In the genomic region with DNA sequence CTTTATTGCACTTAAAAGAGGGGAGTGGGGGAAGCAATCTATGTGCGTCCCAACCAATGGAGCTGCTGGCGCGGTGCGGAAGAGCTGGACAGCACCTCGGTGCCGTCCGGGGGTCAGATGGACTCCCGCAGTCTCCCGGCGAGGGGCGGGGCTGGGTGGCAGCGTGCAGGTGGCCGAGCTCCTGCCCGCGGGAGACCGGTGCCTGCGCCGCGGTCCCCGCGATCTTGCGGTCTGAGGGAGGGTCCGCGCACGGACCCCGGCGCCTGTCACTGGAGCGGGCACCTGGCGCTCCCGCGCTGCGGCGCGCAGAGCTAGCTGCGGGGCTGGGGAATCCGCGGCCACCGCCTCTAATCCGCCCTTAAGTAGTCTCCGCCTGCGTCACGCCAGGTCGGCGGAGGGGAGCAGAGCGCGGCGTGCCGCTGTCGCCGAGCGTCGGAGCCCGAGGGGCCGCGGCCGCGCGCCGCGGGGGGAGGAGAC, we compare ENCODE assay signal across 9 mouse cellular contexts. TPM values are rescaled to one million over a fixed set of nuclear protein-coding genes. Genes with fewer than 3 reads are reported as not detected.
DNase-seq lines count a peak whose midpoint lies in the region; ATAC-seq and TF ChIP-seq lines count a peak whose summit lies in the region.
"Had no signal": no experiment of that assay in that cellular context is flagged by ENCODE, and none has a peak within 500 bp of the region (broad histone marks: within the 10 kb centered on the region; RNA-seq: fewer than 3 reads in every experiment).

A gene (minus strand): TSS at position 325 of the 477 bp plus-strand sequence.

- H3K27me3 ChIP-seq in kidney, embryonic 14.5 days (ENCODE audit: control insufficient read depth, insufficient read depth, low read length): peaks cover 50% of the 10 kb centered on the region
- H3K27me3 ChIP-seq in hindbrain, embryonic 11.5 days (ENCODE audit: control insufficient read depth, insufficient read depth, low read length): peaks cover 27% of the 10 kb centered on the region
- peaks cover 23% of the 10 kb centered on the region for H3K27me3 ChIP-seq in midbrain, embryonic 11.5 days (ENCODE audit: control insufficient read depth, insufficient read depth, low read length)

- peak within 1 kb of the TSS; percentile 74 for H3K4me2 ChIP-seq in kidney, embryonic 14.5 days (replicated peaks; ENCODE audit: low read depth, low read length)
- peak within 1 kb of the TSS; percentile 89 for H3K4me2 ChIP-seq in hindbrain, embryonic 11.5 days (replicated peaks; ENCODE audit: low read depth, low read length)
- peak within 1 kb of the TSS; percentile 94 for H3K4me2 ChIP-seq in midbrain, embryonic 11.5 days

- no peak for TF ChIP-seq CTCF in cortical plate, adult 2 months (IDR thresholded peaks at IDR 0.05; ENCODE audit: extremely low read depth, insufficient read depth, low read length)

- H3K4me1 ChIP-seq in kidney, embryonic 14.5 days (ENCODE audit: control insufficient read depth, insufficient read depth, low read length): peaks cover 6% of the 10 kb centered on the region; the same call in 1 of the 2 replicates
- no peaks in the 10 kb centered on the region for H3K4me1 ChIP-seq in cortical plate, adult 2 months (ENCODE audit: control insufficient read depth, insufficient read depth, low read length)
- peaks cover 4% of the 10 kb centered on the region; the same call in 1 of the 2 replicates for H3K4me1 ChIP-seq in hindbrain, embryonic 11.5 days (replicated peaks; ENCODE audit: control insufficient read depth, insufficient read depth, low read length)
- peaks cover 8% of the 10 kb centered on the region; the same call in 1 of the 2 replicates for H3K4me1 ChIP-seq in midbrain, embryonic 11.5 days (ENCODE audit: control insufficient read depth, insufficient read depth, low read length)

- no peaks in the 10 kb centered on the region for H3K36me3 ChIP-seq in kidney, embryonic 14.5 days (ENCODE audit: control insufficient read depth, insufficient read depth, low read length)
- no peaks in the 10 kb centered on the region for H3K36me3 ChIP-seq in hindbrain, embryonic 11.5 days (ENCODE audit: control insufficient read depth, insufficient read depth, low read length)
- no peaks in the 10 kb centered on the region for H3K36me3 ChIP-seq in midbrain, embryonic 11.5 days (ENCODE audit: control insufficient read depth, insufficient read depth, low read length)

- peak within 1 kb of the TSS; percentile 28; the same call in 1 of the 2 replicates for H3K9ac ChIP-seq in kidney, embryonic 14.5 days (ENCODE audit: low read depth, low read length)
- peak within 1 kb of the TSS; percentile 51 for H3K9ac ChIP-seq in hindbrain, embryonic 11.5 days (ENCODE audit: low read depth, low read length)
- H3K9ac ChIP-seq in midbrain, embryonic 11.5 days (ENCODE audit: low read length): peak within 1 kb of the TSS; percentile 64

- no peak within 1 kb of the TSS for H3K27ac ChIP-seq in kidney, embryonic 14.5 days (ENCODE audit: low read depth, low read length)
- H3K27ac ChIP-seq in cortical plate, adult 2 months (ENCODE audit: insufficient read depth, low read length): no peak within 1 kb of the TSS
- H3K27ac ChIP-seq in hindbrain, embryonic 11.5 days (ENCODE audit: low read depth, low read length): no peak within 1 kb of the TSS
- H3K27ac ChIP-seq in midbrain, embryonic 11.5 days (ENCODE audit: low read depth, low read length): no peak within 1 kb of the TSS

- peak; percentile 84 for ATAC-seq in kidney, embryonic 14.5 days (ENCODE audit: low FRiP score, low TSS enrichment)
- ATAC-seq in hindbrain, embryonic 11.5 days (ENCODE audit: low FRiP score): peak; percentile 77
- peak; percentile 81 for ATAC-seq in midbrain, embryonic 11.5 days (ENCODE audit: low FRiP score)
- no peak for ATAC-seq in megakaryocyte, adult 5-6 weeks (ENCODE audit: poor library complexity, severe bottlenecking)
- ATAC-seq: Patski had no signal

- TF ChIP-seq POLR2A in cortical plate, adult 2 months (IDR thresholded peaks at IDR 0.05; ENCODE audit: extremely low read depth, insufficient read depth, low read length): no peak

- peak within 1 kb of the TSS; percentile 39 for H3K4me3 ChIP-seq in kidney, embryonic 14.5 days (ENCODE audit: low read length)
- H3K4me3 ChIP-seq in cortical plate, adult 2 months (ENCODE audit: insufficient read depth, low read length): peak within 1 kb of the TSS; percentile 39
- peak within 1 kb of the TSS; percentile 55 for H3K4me3 ChIP-seq in hindbrain, embryonic 11.5 days (ENCODE audit: low read depth, low read length)
- peak within 1 kb of the TSS; percentile 51 for H3K4me3 ChIP-seq in midbrain, embryonic 11.5 days (ENCODE audit: low read depth, low read length)

- WGBS in kidney, embryonic 14.5 days: under 1% methylated on average over 57 of the region's 60 CpGs
- WGBS in hindbrain, embryonic 11.5 days: 0% methylated on average over 41 of the region's 60 CpGs
- WGBS in midbrain, embryonic 11.5 days: under 1% methylated on average over 52 of the region's 60 CpGs

- DNase-seq in kidney, adult 9 months: no peak
- peak; percentile 47 for DNase-seq in MN1 (ENCODE audit: low spot score)
- DNase-seq in hindbrain, embryonic 11.5 days (ENCODE audit: low spot score): peak; percentile 52
- DNase-seq in midbrain, embryonic 11.5 days (ENCODE audit: low spot score, missing footprints): peak; percentile 92
- DNase-seq in spleen, adult 18-20 months: no peak

- H3K9me3 ChIP-seq in kidney, embryonic 14.5 days (ENCODE audit: control insufficient read depth, low read length): no peaks in the 10 kb centered on the region
- H3K9me3 ChIP-seq in hindbrain, embryonic 11.5 days (ENCODE audit: control insufficient read depth, low read length): no peaks in the 10 kb centered on the region
- H3K9me3 ChIP-seq in midbrain, embryonic 11.5 days (ENCODE audit: control insufficient read depth, low read length): no peaks in the 10 kb centered on the region

RNA-seq across cellular contexts. Expression of the gene that starts here (rescaled TPM):
- polyA plus RNA-seq in kidney, embryonic 14.5 days (2014; fragmentation: Nextera tagmentation; extraction: Ambion mirVana): not detected in 2 replicates
- 4.4 and 4.6 TPM in 2 replicates for polyA plus RNA-seq in cortical plate, adult 2 months (2012; rRNA removed)
- polyA plus RNA-seq in hindbrain, embryonic 11.5 days (2014; fragmentation: Nextera tagmentation; extraction: Ambion mirVana): 0.59 and 0.73 TPM in 2 replicates
- polyA plus RNA-seq in midbrain, embryonic 11.5 days (2014; fragmentation: Nextera tagmentation; extraction: Ambion mirVana): 0.82 and 1.1 TPM in 2 replicates
- total RNA-seq in megakaryocyte, adult 5-6 weeks (2015): not detected in 2 replicates
- not detected in 2 replicates for total RNA-seq in megakaryocyte, adult 5-6 weeks (2017)
- polyA plus RNA-seq: Patski had no signal

Comparison
In these comparisons a context has a peak if more than half of its experiments do, and no peak if none do; other contexts are left out.
1. Peak in ATAC-seq, H3K4me3 ChIP-seq, H3K9ac ChIP-seq and H3K4me2 ChIP-seq in kidney, embryonic 14.5 days; RNA of the gene not detected or under 1 TPM.
2. Peak in DNase-seq, ATAC-seq, H3K4me3 ChIP-seq, H3K9ac ChIP-seq and H3K4me2 ChIP-seq in hindbrain, embryonic 11.5 days; RNA of the gene not detected or under 1 TPM.
3. DNase-seq: peak in MN1 (single experiment) and midbrain, embryonic 11.5 days (single experiment); none in kidney, adult 9 months (single experiment) and spleen, adult 18-20 months (0 of 2).
4. Peak in every context shown above with its lines, with median percentiles within 50 percentile points of each other: H3K4me2 ChIP-seq, H3K4me3 ChIP-seq and H3K9ac ChIP-seq.